Mouse (Mus musculus): ENCODE measurements at regions not wholly inside any gene's neighbourhood (a gene's known extent, or its start where the extent isn't known, plus 50 kb on each side); places are given as distances from the start of the nearest gene placed in this dataset.

GRCm38 (mm10) chr12:110066361-110066885, 212.4 kb upstream of the Dio3 start:
- CTCF ChIA-PET, result interaction anchor here in 1 of 4 experiments (0.7 kb wide), 1 partner anchor 353 kb away, joined by 3 read pairs; no protein-coding TSS in a partner anchor
- POLR2A ChIA-PET, result interaction anchor here in 1 of 4 experiments (0.7 kb wide), 1 partner anchor 108 kb away, joined by 4 read pairs; no protein-coding TSS in a partner anchor

DNA sequence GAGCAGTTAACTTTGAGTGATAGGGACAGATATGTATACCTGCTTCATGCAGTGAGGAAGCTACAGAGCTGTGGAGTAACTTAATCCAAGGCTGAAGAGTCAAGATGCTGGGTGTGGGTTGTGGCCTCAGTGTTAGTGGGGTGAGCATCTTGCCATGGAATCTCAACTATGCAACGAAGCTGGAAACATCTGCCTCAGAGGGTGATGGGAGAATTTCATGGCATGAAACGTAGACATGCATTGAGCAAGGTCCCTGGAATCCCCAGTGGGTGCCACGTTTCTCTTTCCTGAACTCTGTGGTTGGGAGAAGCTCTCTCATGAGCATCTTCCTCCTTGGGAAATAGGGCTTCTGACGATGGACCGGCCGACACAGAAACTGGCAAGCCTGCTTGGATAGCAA, 208.4 kb upstream of the Dio3 start:
- CTCF ChIA-PET, result no interaction called here
- POLR2A ChIA-PET, result interaction anchor here in 1 of 4 experiments (0.5 kb wide), 1 partner anchor 101 kb away, joined by 3 read pairs; no protein-coding TSS in a partner anchor

- ChIA-PET POLR2A (no interaction called here), CTCF (no interaction called here)
Measured at GRCm38 (mm10) chr12:110071823-110072222, 207.0 kb upstream of the Dio3 start.

- ChIA-PET POLR2A (no interaction called here), CTCF (interaction anchor here in 1 of 4 experiments (1.2 kb wide), 1 partner anchor 302 kb away, joined by 4 read pairs; no protein-coding TSS in a partner anchor)
Measured at GRCm38 (mm10) chr12:110074921-110075320, 203.9 kb upstream of the Dio3 start.

- CTCF ChIA-PET, result interaction anchor here in 2 of 4 experiments (0.6 to 0.9 kb wide), 3 partner anchors 13 to 950 kb away, joined by 3 to 4 read pairs (median 4); no protein-coding TSS in a partner anchor
- POLR2A ChIA-PET, result interaction anchor here in 1 of 4 experiments (0.5 kb wide), 1 partner anchor 600 kb away, joined by 4 read pairs; no protein-coding TSS in a partner anchor
Measured at GRCm38 (mm10) chr12:110077211-110077884, 201.5 kb upstream of the Dio3 start.

DNA sequence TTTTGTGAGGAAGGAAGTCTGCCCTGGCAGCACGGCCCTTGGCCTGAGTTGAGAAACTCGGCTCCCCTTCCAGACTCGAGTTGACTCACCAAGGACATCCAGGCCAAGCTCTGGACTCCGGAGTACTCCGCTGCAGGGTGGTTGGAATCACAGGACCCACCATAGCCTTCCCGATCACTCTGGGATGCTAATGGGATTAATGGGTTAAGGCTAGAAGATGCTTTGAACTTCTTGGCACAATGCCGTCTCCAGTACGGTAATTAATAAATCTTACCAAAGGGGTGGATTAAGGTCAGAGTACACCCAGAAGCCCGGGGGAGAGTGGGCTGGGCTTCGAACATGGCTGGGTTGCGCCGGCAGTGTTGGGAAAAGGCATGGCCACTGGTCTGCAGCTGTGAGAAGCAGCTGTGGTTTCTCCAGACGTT, 200.8 kb upstream of the Dio3 start:
- POLR2A ChIA-PET, result interaction anchor here in 1 of 4 experiments (0.5 kb wide), 1 partner anchor 599 kb away, joined by 4 read pairs; no protein-coding TSS in a partner anchor
- CTCF ChIA-PET, result no interaction called here

DNA sequence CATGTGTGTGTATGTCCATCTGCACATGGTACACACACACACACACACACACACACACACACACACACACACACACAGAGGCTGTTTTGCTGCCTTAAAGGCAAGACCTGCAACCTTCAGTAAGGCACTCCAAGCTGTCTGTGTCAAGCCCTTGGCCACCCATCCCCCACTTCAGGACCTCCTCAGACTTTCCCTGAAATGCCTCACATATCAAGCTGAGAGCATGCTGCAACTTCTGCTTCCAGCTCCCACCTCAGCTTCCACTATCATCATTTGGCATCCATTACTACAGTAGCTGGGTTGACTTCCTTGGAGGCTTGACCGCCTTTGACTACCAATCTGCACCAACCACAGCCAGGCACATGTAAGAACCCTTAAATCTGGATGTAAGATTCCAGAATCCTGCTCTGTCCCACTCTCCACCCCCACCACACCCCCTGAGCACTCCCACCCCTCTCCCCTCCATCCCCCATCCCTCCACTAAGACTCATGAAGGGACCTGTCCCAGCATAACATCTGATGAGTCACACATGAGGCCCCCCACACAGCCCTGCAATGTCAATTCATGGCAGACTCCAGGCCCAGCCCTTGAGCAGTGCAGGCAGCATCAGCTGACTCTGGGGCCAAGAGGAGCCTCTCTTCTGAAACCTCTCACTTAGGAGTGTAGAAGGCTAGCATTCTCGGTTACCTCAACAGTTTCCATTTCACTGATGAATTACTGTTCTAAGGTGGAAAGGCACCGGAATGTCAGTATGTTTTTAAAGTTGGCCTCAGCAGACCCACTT, 196.8 kb upstream of the Dio3 start:
- CTCF ChIA-PET, result interaction anchor here in 1 of 4 experiments (0.6 kb wide), 1 partner anchor 196 kb away, joined by 3 read pairs; no protein-coding TSS in a partner anchor
- POLR2A ChIA-PET, result no interaction called here

DNA sequence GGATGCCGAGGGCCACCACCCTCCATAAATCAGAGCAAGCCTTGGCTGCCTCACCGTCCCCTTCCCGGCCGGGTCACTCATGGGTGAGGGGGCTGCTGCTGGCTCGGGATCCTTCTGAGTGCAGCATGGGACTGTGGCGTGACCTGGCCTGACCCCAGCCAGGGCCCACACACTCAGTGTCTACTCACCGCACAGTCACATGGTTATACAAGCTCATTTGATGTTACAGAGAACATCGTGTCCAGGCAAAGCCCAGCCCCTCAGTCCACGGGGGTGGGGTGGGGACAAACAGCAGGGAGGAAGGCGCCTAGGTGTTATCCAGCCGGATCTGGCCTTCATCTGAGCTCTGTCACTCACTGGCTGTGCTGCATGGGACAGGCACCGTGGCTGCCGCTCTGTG, 195.9 kb upstream of the Dio3 start:
- CTCF ChIA-PET, result no interaction called here

DNA sequence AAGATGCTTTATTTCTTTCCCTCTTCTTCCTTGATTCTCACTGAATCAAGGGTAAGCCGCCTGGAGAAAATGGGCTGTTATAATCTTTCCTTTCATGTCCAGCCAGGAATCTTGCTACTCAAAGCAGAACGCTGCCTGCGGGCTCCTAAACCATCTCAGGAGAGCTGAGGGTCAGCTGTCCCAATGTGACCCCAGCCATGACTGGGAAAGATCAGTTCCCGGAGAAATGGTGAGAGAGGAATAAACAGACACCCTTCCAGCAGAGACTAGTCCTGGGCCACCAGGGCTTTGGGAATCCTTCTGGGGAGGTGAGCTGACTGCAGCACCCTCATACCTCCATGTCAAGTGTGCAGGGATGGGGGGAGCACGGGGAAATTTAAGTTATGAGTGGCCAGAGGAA, 195.4 kb upstream of the Dio3 start:
- POLR2A ChIA-PET, result no interaction called here

More for the DNA sequence above, 195.9 kb upstream of the Dio3 start:
- POLR2A ChIA-PET, result interaction anchor here in 1 of 4 experiments (0.6 kb wide), 1 partner anchor 331 kb away, joined by 8 read pairs; no protein-coding TSS in a partner anchor

GRCm38 (mm10) chr12:110086921-110087320, 191.9 kb upstream of the Dio3 start:
- ChIA-PET CTCF (no interaction called here), POLR2A (interaction anchor here in 1 of 4 experiments (0.9 kb wide), 1 partner anchor 18 kb away, joined by 3 read pairs; no protein-coding TSS in a partner anchor)

More for the DNA sequence above, 195.4 kb upstream of the Dio3 start:
- CTCF ChIA-PET, result no interaction called here

- CTCF ChIA-PET, result interaction anchor here in 1 of 4 experiments (0.6 kb wide), 1 partner anchor 1942 kb away, joined by 5 read pairs; no protein-coding TSS in a partner anchor
- POLR2A ChIA-PET, result no interaction called here
Measured at GRCm38 (mm10) chr12:110087812-110088211, 191.1 kb upstream of the Dio3 start.

DNA sequence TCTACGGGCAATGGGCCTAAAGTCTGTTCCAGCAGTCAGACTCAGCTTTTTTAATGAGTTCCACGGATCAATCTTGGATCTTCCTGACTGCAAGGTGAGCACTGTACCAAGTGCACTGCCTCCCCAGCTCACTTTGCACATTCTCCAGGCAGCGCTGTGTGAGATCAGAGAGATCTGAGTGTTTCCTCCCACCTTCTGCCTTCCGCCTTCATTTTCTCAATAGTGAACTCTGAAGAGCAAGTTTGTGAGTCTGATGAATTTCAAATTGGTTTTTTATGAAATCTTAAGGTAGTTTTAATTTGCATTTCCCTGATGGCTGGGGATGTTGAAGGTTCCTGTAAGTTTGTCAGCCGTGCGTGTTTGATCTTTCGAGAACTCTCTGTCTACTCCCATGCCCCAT, 176.7 kb upstream of the Dio3 start:
- ChIA-PET CTCF (interaction anchor here in 3 of 4 experiments (0.6 to 0.7 kb wide), 4 partner anchors 60 to 988 kb away, joined by 3 to 4 read pairs (median 3); no protein-coding TSS in a partner anchor), POLR2A (no interaction called here)

DNA sequence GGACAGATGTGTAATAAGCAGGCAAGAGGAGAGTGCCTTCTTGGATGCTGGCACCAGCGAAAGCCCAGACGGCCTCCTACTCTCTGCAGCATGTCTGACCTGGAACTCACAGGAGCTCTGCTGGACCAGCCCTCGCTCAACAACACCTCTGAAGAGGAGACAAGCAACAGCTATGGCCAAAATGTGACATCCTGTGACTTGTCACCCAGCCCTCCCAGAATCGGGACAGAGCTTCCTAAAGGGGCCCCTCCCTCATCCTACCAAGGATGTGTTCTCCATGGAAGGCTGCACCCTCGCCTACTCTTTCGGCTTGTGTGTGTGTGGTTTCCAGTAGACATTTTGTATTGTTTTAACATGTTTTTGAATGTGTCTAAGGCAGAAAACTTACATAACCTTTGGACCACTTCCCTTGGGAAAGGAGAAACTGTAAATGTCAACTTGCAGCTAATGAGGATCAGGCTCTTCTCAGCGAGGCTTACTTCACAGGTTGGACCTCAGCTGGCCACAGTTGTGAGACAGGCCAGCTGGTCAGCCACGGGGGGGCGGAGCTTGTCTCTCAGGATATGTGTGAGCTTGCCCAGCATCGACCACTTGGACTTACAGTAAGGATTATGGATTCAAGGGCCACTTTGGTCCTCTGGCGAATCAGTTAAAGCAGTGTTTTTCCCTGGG, 166.7 kb upstream of the Dio3 start:
- ChIA-PET CTCF (interaction anchor here in 2 of 4 experiments (0.6 to 1.1 kb wide), 2 partner anchors 9 to 288 kb away, joined by 3 read pairs; no protein-coding TSS in a partner anchor), POLR2A (interaction anchor here in 1 of 4 experiments (0.5 kb wide), 1 partner anchor 21 kb away, joined by 5 read pairs; no protein-coding TSS in a partner anchor)

DNA sequence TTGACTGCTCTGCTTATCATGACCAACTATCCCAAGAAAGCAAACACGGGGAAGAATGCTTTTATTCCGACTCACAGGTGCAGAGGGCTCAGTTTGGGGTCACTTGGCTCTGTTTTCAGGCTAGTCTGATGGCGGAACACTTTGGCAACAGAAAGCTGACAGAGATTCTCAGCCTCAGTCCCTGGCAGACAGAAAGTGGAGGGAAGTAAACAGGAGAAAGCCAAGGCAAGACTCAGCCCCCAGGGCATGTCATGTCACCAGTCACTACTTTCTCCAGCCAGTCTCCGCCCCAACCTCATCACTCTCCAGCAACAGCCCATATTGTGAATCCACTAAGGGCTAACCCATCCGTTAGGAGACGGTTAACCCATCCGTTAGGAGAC, 166.2 kb upstream of the Dio3 start:
- CTCF ChIA-PET, result interaction anchor here in 2 of 4 experiments (0.6 to 1.1 kb wide), 2 partner anchors 8 to 288 kb away, joined by 3 read pairs; no protein-coding TSS in a partner anchor
- POLR2A ChIA-PET, result no interaction called here

DNA sequence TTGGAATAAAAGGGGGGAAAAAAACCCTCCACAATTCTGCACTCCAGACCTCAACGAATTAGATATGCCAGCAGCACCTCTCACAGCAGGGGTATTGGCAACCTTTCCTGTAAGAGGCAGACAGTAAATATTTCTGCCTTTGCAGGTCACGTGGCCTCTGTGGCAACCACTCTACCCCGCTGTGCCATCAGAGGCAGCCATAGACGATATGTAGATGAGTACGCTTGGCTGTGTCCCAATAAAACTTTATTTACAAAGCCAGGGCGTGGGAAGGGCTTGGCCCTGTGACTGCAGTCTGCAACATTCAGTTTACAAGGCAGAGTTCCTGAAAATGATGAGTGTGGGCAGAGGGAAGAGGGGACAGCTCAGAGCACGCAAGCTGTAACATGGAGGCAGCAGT, 158.7 kb upstream of the Dio3 start:
- CTCF ChIA-PET, result interaction anchor here in 2 of 4 experiments (0.6 to 1.4 kb wide), 3 partner anchors 10 to 1153 kb away, joined by 3 to 5 read pairs (median 4); no protein-coding TSS in a partner anchor
- POLR2A ChIA-PET, result interaction anchor here in 1 of 4 experiments (0.7 kb wide), 1 partner anchor 35 kb away, joined by 4 read pairs; no protein-coding TSS in a partner anchor

- ChIA-PET CTCF (interaction anchor here in 1 of 4 experiments (0.6 kb wide), 1 partner anchor 362 kb away, joined by 3 read pairs; no protein-coding TSS in a partner anchor), POLR2A (interaction anchor here in 1 of 4 experiments (0.6 kb wide), 1 partner anchor 668 kb away, joined by 3 read pairs; no protein-coding TSS in a partner anchor)
Measured at GRCm38 (mm10) chr12:110122976-110123375, 155.9 kb upstream of the Dio3 start.

DNA sequence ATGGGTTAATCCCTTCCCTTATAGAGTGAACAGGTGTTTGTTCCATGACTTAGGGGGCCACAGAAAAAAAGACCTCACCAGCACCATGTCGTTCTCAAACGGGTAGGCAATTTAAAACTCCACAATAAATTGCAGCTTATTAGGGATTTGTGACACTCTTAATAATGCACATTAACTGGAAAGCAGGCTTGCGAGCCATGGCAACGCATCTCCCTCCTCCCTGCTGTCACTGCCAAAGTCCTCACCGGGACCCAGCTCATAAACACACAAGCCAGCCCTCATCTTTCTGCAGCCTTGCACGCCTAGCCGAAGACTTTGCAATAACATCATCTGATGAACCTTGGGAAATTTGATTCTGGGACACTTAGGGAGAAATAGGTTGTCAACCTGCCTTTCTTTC, 152.3 kb upstream of the Dio3 start:
- POLR2A ChIA-PET, result no interaction called here
- CTCF ChIA-PET, result interaction anchor here in 1 of 4 experiments (1.1 kb wide), 1 partner anchor 28 kb away, joined by 3 read pairs; no protein-coding TSS in a partner anchor

DNA sequence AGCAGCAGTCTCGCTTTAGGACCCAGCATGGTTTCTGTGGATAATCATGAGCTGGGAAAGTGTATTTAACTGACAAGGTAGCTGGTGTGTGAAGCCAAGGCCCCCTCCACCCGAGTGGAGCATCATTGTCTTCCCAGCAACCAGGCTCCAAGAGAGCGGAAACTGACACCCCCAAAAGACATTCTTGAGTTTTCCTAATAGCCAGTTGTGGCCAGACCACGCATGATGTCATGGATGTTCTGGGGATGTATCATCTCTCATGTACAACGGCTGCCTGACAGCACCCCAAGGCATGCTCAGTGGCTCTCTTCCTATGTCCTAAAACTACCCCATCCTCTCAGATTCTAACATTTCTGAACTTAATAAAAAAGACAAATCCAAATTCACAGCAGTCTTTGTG, 133.5 kb upstream of the Dio3 start:
- CTCF ChIA-PET, result interaction anchor here in 1 of 4 experiments (2.1 kb wide), 1 partner anchor 9 kb away, joined by 5 read pairs; no protein-coding TSS in a partner anchor
- POLR2A ChIA-PET, result no interaction called here

All from embryonic stem cell, embryonic (primary cell).